Mouse (Mus musculus): Measurements from ENCODE around the gene Rpl23.

GRCm38 (mm10) chr11:97787961-97788360 lies 5.7 kb upstream of the Rpl23 start:
- TF ChIP-seq CTCF (IDR thresholded peaks at IDR 0.05; ENCODE audit: low read depth) (no peak), EP300 (IDR thresholded peaks at IDR 0.05; ENCODE audit: low read depth) (no peak)

Measured in liver, postnatal 0 days (tissue).